Mouse (Mus musculus) megakaryocyte, embryonic 14.5 days (primary cell): Measurements from ENCODE around the gene Irs1. TPM values are rescaled to one million over a fixed set of nuclear protein-coding genes. Genes with fewer than 3 reads are reported as not detected.

Source experiments
- H3K27me3 ChIP-seq: replicated peaks from 2 replicates; pipeline ENCODE3; 2012; ENCODE audit warnings: inconsistent platforms
- H3K36me3 ChIP-seq: replicated peaks from 2 replicates; pipeline ENCODE3; 2012; ENCODE audit warnings: low read length, inconsistent platforms, mixed read lengths
- H3K4me1 ChIP-seq: 2 replicates; pipeline ENCODE4 v1.6.1; 2012; ENCODE audit warnings: inconsistent platforms
- H3K4me3 ChIP-seq: replicated peaks from 2 replicates; pipeline ENCODE3; 2012; ENCODE audit warnings: moderate library complexity, mild to moderate bottlenecking, inconsistent platforms
- H3K9me3 ChIP-seq: 2 replicates; pipeline ENCODE4 v1.6.1; 2012; ENCODE audit warnings: inconsistent platforms
- FLI1 ChIP-seq: IDR thresholded peaks from 2 replicates; pipeline ENCODE4 v1.6.1; 2012; ENCODE audit warnings: low read length, inconsistent platforms, mixed read lengths
- GATA1 ChIP-seq: IDR thresholded peaks from 3 replicates; pipeline ENCODE4 v1.6.1; 2012; ENCODE audit warnings: mixed read lengths, low read length, inconsistent platforms, borderline replicate concordance
- polyA plus RNA-seq: library from polyadenylated mRNA; stranded (reverse); fragments of >175 nt; gene quantifications from 2 replicates; pipeline ENCODE4 v1.2.3, GENCODE M21; 2012; ENCODE audit warnings: low replicate concordance; ENCODE audit not compliant: insufficient read depth

Irs1 gene
- polyA plus RNA-seq, 1 experiment: not detected

- peaks cover 84% of the 10 kb centered on the region for H3K27me3 ChIP-seq
- H3K4me3 ChIP-seq: peak overlapping the region; percentile 56
- no peak for TF ChIP-seq GATA1
- no peak for TF ChIP-seq FLI1
Observed at GRCm38 (mm10) chr1:82289116-82289989, 1.9 kb downstream of the Irs1 start.

GRCm38 (mm10) chr1:82288421-82288990 is 2.7 kb downstream of the Irs1 start:
- no peak for TF ChIP-seq FLI1
- H3K9me3 ChIP-seq: peaks cover 20% of the 10 kb centered on the region; the same call in 1 of the 2 replicates
- peaks cover 86% of the 10 kb centered on the region for H3K27me3 ChIP-seq
- H3K36me3 ChIP-seq: no peaks in the 10 kb centered on the region
- H3K4me3 ChIP-seq: no peak overlapping the region
- peaks cover 40% of the 10 kb centered on the region for H3K4me1 ChIP-seq

More at GRCm38 (mm10) chr1:82289116-82289989, 1.9 kb downstream of the Irs1 start:
- Histone ChIP-seq H3K36me3 (no peaks in the 10 kb centered on the region), H3K4me1 (peaks cover 39% of the 10 kb centered on the region), H3K9me3 (peaks cover 20% of the 10 kb centered on the region; the same call in 1 of the 2 replicates)

GRCm38 (mm10) chr1:82287776-82288325 is 3.4 kb downstream of the Irs1 start:
- no peak overlapping the region for H3K4me3 ChIP-seq
- no peaks in the 10 kb centered on the region for H3K36me3 ChIP-seq
- H3K27me3 ChIP-seq: peaks cover 81% of the 10 kb centered on the region
- peaks cover 44% of the 10 kb centered on the region for H3K4me1 ChIP-seq
- H3K9me3 ChIP-seq: peaks cover 20% of the 10 kb centered on the region; the same call in 1 of the 2 replicates
- TF ChIP-seq GATA1 (no peak), FLI1 (no peak)

GRCm38 (mm10) chr1:82287052-82287775 is 4.0 kb downstream of the Irs1 start:
- H3K4me1 ChIP-seq: peaks cover 40% of the 10 kb centered on the region
- peaks cover 20% of the 10 kb centered on the region; the same call in 1 of the 2 replicates for H3K9me3 ChIP-seq
- no peak overlapping the region for H3K4me3 ChIP-seq
- TF ChIP-seq GATA1: no peak
- TF ChIP-seq FLI1: no peak
- peaks cover 75% of the 10 kb centered on the region for H3K27me3 ChIP-seq
- no peaks in the 10 kb centered on the region for H3K36me3 ChIP-seq

GRCm38 (mm10) chr1:82286190-82287051 is 4.8 kb downstream of the Irs1 start:
- no peak overlapping the region for H3K4me3 ChIP-seq
- H3K27me3 ChIP-seq: peaks cover 69% of the 10 kb centered on the region
- peaks cover 32% of the 10 kb centered on the region for H3K4me1 ChIP-seq
- TF ChIP-seq GATA1 (no peak), FLI1 (no peak)
- peaks cover 20% of the 10 kb centered on the region for H3K9me3 ChIP-seq
- no peaks in the 10 kb centered on the region for H3K36me3 ChIP-seq

- Histone ChIP-seq H3K9me3 (peaks cover 20% of the 10 kb centered on the region), H3K4me3 (no peak overlapping the region), H3K4me1 (peaks cover 24% of the 10 kb centered on the region), H3K36me3 (no peaks in the 10 kb centered on the region), H3K27me3 (peaks cover 61% of the 10 kb centered on the region)
- TF ChIP-seq FLI1 (no peak), GATA1 (no peak)
Observed at GRCm38 (mm10) chr1:82285461-82286189, 5.6 kb downstream of the Irs1 start.

- TF ChIP-seq GATA1 (no peak), FLI1 (no peak)
- H3K4me3 ChIP-seq: no peak overlapping the region
Observed at GRCm38 (mm10) chr1:82284403-82284802, 6.8 kb downstream of the Irs1 start.

GRCm38 (mm10) chr1:82283901-82284301 is 7.3 kb downstream of the Irs1 start:
- peaks cover 10% of the 10 kb centered on the region for H3K4me1 ChIP-seq
- H3K9me3 ChIP-seq: peaks cover 12% of the 10 kb centered on the region
- peaks cover 46% of the 10 kb centered on the region for H3K27me3 ChIP-seq
- H3K36me3 ChIP-seq: no peaks in the 10 kb centered on the region
- no peak for TF ChIP-seq FLI1
- no peak for TF ChIP-seq GATA1
- no peak overlapping the region for H3K4me3 ChIP-seq

More at GRCm38 (mm10) chr1:82284403-82284802, 6.8 kb downstream of the Irs1 start:
- Histone ChIP-seq H3K9me3 (peaks cover 17% of the 10 kb centered on the region), H3K27me3 (peaks cover 51% of the 10 kb centered on the region), H3K36me3 (no peaks in the 10 kb centered on the region), H3K4me1 (peaks cover 12% of the 10 kb centered on the region)
